Mouse (Mus musculus): ENCODE data around the gene Slc2a6.

Slc2a6 gene

DNA sequence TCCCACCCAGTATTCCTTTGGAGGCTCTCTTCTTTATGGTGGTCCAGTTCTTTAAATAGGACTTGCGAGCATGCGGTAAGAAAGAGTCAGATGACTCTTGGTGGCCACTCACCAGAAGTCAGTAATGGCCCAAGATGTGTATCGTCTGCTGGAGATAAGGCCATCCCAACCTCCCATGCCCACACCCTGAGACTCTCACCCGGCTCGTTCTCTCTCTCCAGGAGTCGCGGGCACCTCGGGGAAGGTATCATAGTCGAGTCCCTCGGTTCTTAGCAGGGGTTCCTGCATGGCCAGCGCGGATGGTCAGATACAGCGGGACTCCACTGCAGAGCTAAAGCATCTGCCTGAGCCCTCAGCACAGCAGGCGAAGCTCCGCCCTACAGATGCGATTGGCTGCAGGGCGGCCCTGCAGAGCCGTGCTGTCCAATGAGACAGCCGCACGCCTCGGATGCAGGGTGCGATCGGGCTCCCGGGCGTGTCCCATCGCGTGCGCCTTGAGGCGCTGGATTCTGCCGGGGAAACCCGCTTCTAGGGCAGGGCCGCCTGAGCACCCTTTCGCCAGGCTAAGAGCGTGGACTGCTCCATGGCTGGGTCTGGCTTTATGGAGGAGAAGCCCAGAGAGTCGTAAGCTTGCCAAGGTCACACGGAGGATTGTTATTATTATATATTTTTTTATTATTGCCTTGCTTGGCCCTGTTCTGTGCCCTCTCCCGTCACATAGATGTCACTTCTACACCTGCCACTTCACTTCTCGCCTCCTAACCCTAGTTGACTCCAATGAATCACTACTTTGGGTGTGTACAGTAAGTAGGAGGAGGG lies at the start of gene Slc2a6:
Gene Slc2a6, minus strand, starts transcription at position 381 of the 819 bp plus-strand sequence.
- peak; percentile 90 for DNase-seq

DNA sequence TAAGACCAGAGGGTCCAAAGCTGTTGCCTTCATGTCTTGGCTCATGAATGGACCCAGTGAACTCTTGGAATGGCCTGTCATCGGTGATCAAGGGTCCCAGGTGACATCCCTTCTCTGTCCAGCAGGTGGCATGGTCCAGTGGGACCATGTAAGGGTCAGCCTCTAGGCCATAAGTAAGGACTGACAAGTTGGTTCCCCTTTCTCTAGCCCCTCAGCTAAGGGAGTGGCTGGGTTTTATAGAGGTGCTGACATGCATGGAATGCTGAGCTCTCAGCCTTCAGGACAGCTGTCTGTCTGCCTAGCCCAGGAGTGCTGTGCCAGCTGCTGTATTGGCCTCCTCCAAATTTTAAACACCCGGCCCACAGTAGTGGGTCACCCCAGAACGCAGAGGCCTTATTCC lies 47.7 kb upstream of the Slc2a6 start:
- peak; percentile 46 for DNase-seq

DNA sequence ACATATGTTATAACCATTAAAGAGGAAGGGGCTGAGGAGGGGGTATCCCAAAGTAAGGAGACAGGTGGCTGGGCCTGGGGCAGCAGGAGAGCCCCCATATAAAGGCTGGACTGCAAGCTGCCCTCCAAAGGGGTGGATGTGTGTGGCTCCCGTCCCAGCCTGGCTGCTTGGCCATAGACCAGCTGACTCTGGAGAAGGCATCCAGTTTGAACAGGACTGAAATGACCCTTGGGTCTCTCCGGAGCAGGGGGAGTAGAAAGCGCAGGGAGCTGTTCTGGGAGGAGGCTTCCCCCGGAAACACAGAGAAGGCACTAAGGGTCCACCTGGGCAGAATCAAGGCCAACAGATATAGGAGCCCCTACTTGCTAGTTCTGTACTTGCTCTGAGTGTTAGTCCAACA lies 47.0 kb upstream of the Slc2a6 start:
- no peak for DNase-seq

DNA sequence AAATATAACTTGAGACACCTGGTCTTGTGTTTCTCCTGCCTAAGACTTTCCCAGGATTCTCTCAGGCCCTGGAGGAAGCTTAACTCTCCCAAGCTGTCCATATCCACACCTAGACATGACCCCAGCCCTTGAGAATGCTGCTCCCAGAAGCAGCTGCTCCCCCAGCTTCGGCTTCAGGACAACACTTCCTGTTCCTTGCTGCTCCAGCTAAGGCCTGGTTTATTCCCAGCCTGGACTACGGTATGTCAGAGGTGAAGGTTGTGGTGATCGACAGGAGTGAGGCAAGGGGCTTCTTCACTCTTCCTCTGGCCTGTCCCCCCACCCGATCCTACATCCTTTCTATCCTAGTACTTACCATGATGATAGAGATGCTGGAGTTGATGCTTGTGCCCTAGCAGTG lies 45.6 kb upstream of the Slc2a6 start:
- DNase-seq, result no peak

DNA sequence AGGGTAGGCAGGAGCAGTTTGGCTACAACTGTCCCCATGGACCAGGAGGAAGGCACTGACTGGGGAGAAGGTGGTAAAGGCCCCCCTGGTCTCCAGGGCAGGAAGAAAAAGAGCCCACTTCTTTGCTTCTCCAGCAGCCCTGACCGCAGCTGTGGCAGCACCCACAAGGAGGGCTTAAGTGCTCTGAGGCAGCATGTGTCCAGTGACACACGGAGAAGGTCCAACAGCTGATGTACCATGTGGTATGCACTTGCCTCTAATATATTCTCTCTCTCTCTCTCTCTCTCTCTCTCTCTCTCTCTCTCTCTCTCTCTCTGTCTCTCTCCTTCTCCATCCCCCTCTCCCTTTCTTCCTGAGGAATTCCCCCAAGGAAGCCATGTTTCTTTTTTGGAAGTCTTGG lies 44.2 kb upstream of the Slc2a6 start, which contains the start of gene Mymk:
Gene Mymk, minus strand, starts transcription at position 202 of the 400 bp plus-strand sequence.
- no peak for DNase-seq

DNA sequence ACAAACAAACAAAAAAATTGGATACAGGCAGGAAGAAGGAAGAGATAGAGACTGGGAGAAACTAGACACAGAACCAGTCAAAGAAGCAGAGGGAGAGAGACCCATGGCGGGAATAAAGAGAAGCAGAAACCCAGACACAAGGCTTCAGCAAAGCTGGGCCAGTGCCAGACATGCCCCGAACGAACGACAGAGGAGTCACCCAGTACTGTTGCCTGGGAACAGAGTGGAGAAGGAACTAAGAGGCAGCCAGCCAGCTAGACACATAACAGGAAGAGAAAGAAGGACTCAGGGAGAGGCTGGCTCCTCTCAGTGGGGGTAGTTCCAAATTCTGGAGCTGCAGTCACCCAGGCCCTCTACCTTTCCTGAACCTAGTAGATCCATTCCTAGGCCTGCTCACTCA lies 43.3 kb upstream of the Slc2a6 start:
- no peak for DNase-seq

DNA sequence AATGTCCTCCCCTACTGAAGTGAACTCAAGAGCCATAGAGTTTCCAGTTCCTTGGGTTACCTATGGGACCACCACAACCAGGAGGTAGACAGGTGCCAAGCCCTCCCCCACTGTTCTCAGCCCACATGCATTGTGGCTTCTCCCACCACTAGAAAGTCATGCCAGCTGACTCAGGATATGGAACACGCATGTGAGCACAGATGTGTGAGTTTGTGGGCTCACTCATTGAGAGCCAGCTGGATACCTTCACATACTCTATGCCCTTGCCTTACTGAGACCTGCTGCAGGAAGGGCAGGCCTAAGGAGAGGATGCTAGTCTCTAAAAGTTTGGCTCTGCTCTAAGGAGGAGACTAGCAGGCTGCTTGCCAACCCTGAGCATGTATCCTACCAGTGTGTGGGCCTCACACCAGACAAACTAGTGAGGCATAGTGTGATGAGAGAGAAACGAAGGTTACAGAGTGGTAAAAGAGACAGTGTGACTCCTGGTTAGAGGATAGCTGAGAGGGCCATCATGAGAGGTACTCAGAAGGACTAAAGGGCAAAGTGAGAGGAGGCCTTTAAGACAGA lies 42.5 kb upstream of the Slc2a6 start:
- DNase-seq, result no peak

DNA sequence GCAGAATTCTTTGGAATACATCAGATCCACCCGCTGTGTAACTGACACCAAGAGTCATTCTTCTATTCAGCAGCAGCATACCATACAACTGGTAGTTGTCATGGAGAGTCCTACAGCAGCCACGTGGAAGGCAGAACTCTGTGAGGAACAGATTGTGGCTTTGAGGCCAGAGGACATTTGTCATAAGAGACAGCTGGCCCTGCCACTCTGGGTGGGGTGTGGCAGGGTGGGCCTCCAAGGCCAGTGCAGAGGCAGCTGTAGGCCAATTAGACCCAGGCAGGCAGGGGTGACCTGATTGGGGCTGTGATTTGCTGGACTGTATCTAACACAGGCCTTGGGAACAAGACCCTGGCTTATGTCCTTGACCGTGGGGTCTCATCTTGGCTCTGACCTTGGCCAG lies 41.8 kb upstream of the Slc2a6 start:
- DNase-seq, result no peak

DNA sequence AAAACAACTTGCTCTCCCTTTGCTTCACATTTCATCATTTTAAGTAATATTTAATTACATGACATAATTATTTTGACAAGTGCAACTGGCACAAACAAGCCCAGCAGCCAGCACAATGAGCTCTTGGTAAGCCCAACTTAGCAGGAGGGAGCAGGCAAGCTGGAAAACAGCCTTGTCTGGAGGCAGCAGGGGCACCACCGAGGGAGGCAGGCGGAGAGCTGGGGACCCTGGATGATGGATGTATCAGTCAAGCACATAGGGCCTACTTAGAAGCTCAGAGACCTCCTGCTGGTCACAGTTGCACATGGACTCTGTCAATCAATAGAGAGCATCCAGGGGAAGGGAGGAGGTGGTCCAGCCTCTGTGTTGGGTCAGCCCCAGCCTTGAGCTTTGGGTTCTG lies 40.2 kb upstream of the Slc2a6 start:
- no peak for DNase-seq

DNA sequence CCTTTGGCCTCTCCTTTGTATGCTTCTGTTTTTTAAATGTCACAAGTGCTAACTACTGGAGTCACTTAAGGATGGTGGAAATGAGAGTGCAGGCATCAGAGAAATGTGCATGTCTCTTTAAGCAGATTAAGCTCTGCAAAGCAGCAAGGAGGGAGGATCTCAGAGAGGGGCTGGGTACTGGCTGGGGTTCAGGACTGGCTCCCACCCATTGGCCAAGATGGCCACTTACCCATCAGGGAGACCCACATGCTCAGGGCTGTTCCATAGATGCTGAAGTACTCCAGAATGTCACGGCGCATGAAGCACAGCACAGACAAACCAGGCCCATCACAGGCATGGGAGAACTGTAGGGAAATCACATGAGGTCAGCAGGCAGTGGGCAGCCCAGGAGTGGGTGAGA lies 39.3 kb upstream of the Slc2a6 start:
- DNase-seq, result no peak

DNA sequence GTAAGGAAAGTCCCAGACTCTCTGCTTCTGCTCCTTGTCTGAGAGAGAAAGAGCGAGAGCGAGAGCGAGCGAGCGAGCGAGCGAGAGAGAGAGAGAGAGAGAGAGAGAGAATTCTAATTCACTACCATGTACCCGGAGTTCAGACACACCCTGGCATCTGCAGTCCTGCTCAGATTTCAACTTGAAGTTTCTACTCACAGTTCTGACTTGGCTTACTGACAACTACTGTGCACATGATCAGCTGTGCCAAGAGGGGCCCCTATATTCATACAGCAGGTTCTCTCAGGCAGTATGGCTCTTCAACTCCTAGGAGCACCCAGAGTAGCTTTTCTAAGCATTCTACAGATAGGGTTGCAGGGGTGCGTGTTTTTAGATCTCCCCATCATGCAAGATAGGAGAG lies 31.4 kb upstream of the Slc2a6 start:
- DNase-seq, result no peak

DNA sequence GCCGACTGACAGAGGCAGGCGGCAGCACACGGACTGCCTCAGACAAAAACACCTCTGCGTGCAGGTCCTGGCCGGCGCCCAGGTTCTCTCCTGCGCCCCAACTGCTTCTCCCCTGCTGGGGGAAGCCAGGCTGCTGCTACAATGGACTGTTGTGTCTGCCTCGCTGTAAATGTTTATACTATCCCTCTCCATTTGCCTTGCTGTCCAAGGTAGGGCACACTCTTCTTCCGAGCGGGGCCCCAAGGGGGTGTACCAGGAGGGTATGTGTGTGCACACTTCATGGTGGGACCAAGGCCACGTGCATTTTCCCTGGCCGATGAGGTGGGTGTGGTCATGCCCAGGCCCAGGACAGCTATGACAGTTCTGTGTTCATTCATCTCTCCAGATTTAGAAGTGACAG lies 31.0 kb upstream of the Slc2a6 start:
- DNase-seq, result no peak

DNA sequence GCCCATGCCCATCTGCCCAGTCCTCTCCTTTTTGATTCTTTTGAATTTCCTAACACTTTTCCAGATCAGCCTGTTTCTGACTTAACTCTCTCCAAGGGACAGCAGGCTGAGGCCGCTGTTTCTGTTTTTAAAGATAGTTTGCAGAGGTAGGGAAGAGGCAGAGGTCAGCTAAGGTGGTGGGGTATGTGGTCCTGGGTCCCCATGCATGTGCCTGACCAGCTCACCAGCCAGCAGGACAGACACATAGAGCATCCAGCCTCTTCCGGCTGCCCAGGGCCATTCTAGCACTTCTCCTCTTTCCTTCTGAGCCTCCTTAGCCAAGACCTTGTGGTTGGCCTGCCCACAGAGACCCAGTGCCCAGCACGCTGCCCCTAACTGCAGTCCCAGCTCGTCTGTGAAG lies 30.5 kb upstream of the Slc2a6 start:
- no peak for DNase-seq

DNA sequence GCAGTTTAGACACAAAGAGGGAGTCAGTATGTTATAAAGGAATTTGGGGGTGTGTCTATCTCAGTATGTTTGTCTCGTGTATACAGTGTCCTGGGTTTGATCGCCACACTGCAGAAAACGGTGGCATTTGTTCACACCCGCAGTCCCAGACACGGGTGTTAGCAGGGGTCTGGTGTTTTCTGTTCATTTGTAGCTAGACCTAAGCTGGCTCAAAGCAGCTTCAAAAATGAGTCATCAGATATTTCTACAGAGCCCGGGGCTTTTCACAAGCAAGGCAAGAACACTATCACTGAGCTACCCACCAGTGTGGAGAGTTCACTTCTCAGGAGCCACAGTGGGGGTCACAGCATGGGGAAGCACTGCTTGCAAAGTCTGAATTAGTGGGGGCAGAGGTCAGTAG lies 21.6 kb upstream of the Slc2a6 start:
- DNase-seq, result no peak

DNA sequence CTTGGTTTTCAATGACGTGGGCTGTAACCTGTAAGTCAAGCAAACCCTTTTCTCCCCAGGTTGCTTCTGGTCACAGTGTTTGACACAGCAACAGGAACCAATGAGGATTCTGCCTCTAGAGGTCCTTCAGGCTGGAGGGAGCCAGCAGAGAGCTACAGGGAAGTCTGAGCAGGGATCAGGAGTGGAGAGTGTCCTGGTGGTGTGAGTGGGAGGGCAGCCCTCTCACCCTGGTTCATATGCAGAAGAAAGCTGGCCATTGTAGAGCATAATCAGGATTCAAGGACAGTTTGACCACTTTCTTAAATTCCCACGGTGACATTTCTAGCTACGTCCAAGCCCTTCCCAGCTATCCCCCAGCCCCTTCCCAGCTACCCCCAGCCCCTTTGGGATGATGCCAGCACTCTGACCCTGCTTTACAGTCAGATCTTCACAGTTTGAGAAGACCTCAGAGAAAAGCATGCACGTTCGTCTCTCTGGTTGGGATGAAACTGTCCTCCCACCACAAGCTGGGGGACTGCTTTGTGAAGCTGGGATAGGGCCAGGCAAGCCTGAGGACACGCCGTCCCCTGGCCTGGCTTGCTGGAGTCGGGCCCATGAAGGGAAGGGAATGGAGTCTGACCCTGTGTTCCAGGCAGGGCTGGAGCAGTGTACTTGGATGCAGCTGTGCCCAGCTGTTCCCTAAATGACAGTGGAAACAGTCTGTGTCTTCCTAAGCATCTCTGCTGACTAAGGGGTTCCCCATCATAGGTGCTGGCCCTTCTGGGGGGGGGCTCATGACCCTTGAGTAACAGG lies 18.4 kb upstream of the Slc2a6 start:
- no peak for DNase-seq

DNA sequence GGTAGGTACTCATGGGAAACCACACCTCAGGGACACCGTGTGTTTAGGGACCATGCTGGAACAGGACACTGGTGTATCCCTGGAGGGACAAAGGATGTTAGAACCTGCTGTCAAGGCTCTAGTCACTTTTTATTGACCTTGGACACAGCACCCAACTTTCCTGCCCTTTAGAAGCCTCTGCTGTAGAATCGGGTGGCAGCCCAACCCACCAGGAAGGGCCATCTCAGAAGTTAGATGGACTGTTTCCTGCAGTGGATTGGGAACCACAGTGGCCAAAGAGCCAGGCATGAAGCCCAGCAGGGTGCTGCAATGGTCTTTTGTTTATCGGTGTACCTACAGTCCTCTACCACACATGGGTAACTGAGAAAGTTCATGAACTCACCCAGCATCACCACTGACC lies 16.8 kb upstream of the Slc2a6 start:
- no peak for DNase-seq

DNA sequence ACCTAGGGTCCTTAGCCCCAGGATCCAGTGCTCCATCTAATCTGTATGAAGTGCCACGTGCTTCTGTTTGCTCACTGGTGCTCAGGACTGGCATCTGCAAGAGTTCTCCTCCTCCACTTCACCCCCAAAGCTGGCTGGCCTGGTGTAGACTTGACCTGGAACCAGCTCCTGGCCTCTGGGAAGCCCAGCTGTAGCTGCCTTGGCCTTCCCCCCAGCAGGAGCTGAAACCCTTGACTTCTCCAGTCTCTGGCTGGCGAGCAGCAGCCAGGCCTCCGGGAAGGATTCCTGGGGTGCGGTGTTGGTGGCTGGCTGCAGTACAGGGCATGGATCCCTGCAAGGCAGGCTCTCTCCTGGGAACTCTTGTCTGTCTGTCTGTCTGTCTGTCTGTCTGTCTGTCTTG lies 16.4 kb upstream of the Slc2a6 start:
- no peak for DNase-seq

DNA sequence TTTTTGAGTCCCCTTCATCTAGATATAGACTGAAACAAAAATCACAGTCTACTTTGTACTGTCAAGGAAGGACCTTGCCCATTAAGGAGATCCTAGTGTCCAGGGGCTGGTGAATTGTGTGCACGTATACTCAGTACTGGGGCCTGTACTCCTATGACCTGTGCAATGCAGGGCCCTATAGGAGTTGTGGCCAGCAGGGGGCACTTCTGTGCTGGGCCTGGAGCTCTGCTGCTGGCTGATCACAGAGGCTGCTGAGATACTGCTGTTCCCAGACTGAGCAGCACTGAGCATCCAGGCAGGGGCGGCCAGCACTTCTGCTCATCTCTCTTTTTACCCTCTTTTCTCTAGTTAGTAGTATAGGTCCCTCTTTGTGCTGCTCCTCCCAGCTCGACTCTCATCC lies 15.7 kb upstream of the Slc2a6 start:
- peak; percentile 73 for DNase-seq

DNA sequence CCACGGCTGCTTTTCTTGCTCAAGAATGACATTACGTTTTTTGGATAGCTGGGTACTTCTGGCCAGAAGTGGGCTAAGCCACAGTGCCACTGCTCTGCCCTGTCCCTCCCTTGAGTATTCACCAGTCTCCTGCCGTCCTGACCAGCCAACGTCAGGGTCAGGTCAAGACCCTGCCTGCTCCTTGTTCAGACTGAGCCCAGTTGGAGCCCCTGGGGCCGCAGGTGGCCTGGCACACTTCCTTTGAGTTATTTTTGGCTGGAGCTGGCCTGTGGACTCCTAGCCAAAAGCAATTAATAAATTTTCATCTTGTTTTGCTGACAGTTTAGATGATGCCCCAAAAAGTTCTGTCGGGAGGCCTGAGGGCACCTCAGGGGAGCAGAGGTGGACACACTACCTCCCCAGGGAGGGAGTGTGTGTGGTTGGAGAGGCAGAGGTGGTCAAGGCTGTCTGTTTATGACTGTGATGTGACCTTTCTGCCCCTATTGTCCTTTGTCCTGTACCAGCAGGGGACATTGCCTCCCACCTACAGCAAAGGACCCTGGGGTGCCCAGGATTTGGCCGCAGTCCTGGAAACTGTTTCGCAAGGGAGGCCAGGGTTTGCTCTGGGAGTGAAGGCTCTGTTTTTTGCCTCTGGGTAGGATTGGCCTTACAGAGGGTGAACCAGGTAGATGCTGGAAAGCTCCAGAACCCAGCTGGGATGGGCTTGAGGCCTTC lies 14.5 kb upstream of the Slc2a6 start:
- DNase-seq, result no peak

DNA sequence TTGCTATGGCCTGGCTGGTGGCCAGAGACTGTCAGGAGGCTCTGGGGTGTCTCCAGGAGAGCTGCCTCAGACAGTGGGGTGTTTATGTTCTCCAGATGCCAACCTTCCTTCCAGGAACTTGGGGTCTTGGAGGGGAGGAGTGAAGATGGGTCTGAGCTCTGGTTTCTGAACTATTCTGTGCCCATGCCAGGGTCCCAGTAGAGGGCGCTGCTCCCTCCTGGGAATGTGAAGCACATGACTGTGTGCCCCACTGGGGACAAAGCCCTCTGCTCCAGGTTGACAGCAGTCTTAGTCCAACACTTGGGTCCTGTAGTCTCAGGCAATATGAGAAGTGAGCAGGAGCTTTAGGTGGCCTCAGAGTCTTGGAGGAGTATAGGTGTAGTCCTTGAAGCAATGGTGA lies 11.5 kb upstream of the Slc2a6 start:
- no peak for DNase-seq

DNA sequence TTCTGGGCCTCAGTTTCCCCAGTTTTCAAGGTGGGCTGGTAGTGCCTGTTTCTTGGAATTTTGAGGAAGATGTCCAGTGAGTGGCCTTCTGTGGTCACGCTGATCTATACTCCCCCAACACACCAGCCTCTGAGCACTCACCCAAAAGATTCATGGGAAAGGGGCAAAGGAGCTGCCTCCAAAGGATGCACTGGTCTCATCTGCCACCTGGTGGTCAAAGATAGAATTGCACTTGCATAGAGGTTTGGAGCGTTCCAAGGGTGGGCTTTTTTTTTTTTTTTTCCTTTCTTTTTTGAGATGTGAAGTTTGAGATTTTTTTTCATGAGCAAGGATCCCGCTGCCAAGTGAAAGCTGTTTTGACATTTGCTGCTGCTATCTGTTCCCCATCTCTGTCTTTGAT lies 10.8 kb upstream of the Slc2a6 start:
- DNase-seq, result peak; percentile 77

DNA sequence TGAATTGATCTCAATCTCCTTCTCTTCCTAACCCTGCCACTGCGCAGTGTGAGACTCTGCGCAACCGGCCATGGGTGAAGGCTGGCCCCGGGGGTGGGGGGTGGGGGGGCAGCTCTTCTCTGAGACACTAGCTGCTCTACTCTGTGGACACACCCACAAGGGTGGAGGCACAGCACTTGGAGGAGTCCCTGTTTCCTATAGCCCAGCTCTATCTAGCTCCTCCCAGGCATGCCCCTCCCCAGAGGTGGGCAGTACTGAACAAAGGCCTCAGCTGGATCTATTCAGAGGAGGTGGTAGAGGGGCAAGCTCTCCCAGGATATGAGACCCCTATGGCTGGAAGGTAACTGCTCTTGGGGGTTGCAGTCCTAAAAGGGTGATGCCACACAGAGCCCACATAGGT lies 9.2 kb upstream of the Slc2a6 start:
- no peak for DNase-seq

DNA sequence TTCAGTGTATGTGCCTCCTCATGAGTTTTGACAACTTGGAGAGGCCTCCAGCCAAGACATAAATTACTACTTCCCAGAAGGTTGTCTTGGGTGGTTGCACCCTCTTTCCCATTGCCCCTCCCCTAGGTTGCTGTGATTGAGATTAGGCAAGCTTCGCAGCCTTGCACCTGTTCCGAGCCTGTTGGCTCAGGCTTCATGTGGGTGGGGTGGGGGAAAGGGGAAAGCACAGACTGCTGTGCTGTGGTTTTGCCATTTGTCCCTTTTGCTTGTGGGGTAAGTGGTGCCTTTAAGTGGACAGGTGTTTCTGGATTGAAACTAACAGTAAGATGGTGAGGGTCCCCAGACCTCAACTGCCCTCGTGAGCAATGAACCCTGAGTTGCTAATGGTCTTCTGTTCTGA lies 8.2 kb upstream of the Slc2a6 start:
- no peak for DNase-seq

Data from cerebellum, adult 8-10 months (tissue).